Mouse (Mus musculus) forebrain, embryonic 15.5 days (tissue): Measurements from ENCODE around the gene Taok3. TPM values are rescaled to one million over a fixed set of nuclear protein-coding genes. Genes with fewer than 3 reads are reported as not detected.

ENCODE experiments used
- ATAC-seq: fragments of 200-750 bp; cut with Nextera tagmentation; replicated peaks from 2 replicates; pipeline ENCODE4 v1.8.0; 2017; ENCODE audit warnings: mild to moderate bottlenecking, moderate TSS enrichment, moderate library complexity
- H3K27ac ChIP-seq: fragments of 300-500 bp; sonication (generic); replicated peaks from 2 replicates; pipeline ENCODE4 v1.5.1; 2015; ENCODE audit warnings: mild to moderate bottlenecking, inconsistent platforms
- H3K27me3 ChIP-seq: fragments of 300-500 bp; sonication (generic); 2 replicates; pipeline ENCODE4 v1.6.1; 2015; ENCODE audit warnings: inconsistent platforms
- H3K36me3 ChIP-seq: fragments of 300-500 bp; sonication (generic); 2 replicates; pipeline ENCODE4 v1.6.1; 2015; ENCODE audit warnings: mild to moderate bottlenecking, inconsistent platforms
- H3K4me1 ChIP-seq: fragments of 300-500 bp; sonication (generic); 2 replicates; pipeline ENCODE4 v1.6.1; 2015; ENCODE audit warnings: inconsistent platforms
- H3K4me2 ChIP-seq: fragments of 300-500 bp; sonication (generic); replicated peaks from 2 replicates; pipeline ENCODE4 v1.6.1; 2015; ENCODE audit warnings: mild to moderate bottlenecking, inconsistent platforms
- H3K4me3 ChIP-seq: fragments of 300-500 bp; sonication (generic); 2 replicates; pipeline ENCODE4 v1.5.1; 2015; ENCODE audit warnings: mild to moderate bottlenecking, inconsistent platforms
- H3K9ac ChIP-seq: fragments of 300-500 bp; sonication (generic); replicated peaks from 2 replicates; pipeline ENCODE4 v1.6.1; 2015; ENCODE audit warnings: mild to moderate bottlenecking, inconsistent platforms
- H3K9me3 ChIP-seq: fragments of 300-500 bp; sonication (generic); 2 replicates; pipeline ENCODE4 v1.6.1; 2016; ENCODE audit warnings: inconsistent platforms
- WGBS: fragments of 180-500 bp; shearing (Covaris S2); methylation state at CpG from one replicate; pipeline ENCODE4 v1.1.7; 2015; ENCODE audit warnings: mixed read lengths; 5-methylcytosine and 5-hydroxymethylcytosine counted together
- polyA plus RNA-seq: library from polyadenylated mRNA; unstranded; fragments of >200 nt; fragmentation: Nextera tagmentation; extraction: Ambion mirVana; gene quantifications from 2 replicates; pipeline ENCODE4 v1.2.1, GENCODE M21; 2015

Gene Taok3
- polyA plus RNA-seq, 1 experiment from 2014 or later = 51.7 TPM

DNA sequence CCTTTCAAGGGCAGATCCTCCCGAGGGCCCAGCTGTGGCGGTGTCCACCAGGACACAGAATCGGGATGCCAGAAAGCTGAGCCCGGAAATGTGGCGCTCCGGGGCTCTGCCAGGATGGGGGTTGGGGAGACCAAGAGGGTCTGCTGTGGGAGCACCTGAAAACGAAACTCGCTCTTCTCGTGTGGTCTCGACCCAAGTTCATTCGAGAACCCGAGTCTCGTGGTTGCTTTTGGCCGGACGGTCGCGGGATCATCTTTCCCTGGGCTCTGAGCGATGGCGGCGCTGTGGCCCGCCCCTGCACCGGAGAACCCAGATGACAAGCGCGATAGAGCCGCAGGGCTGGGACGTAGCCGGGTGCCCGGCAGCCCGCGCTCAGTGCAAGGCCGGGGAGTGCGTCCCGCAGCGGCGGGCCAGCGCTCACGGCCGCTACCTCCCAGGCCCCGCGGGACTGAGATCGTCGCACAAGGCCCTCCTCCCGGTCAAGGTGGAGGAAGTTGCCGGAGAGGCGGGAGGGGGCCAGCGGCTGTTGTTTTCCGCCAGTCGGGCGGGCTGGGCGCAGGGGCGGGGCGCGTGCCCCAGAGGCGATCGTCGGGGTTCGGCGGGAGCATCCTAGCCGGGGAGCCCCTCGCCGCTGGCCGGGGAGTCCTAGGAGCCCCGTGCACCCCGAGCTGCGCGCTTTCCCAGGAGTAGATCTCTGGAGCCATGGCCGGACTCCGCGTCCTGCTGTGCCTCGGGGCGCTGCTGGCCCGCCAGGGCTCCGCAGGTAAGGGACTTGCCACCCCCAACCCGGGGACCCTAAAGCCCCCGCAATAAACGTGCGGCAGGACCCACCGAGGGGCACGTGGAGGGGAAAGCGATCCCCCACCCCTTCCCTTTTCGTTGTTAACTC is 199.1 kb downstream of the Taok3 start, which contains the start of gene Vsig10:
TSS of gene Vsig10 (plus strand) at position 343 of the 889 bp plus-strand sequence.
- Histone ChIP-seq H3K27me3 (peaks cover 5% of the 10 kb centered on the region; the same call in 1 of the 2 replicates), H3K9me3 (no peaks in the 10 kb centered on the region), H3K4me1 (peaks cover 26% of the 10 kb centered on the region), H3K9ac (peak within 1 kb of the TSS; percentile 66), H3K36me3 (no peaks in the 10 kb centered on the region), H3K4me3 (peak within 1 kb of the TSS; percentile 56), H3K4me2 (peak within 1 kb of the TSS; percentile 100), H3K27ac (no peak within 1 kb of the TSS)
- WGBS = under 1% methylated on average over 79 of the region's 81 CpGs
- ATAC-seq = peak; percentile 81

GRCm38 (mm10) chr5:117323751-117324150 is 203.8 kb downstream of the Taok3 start:
- Histone ChIP-seq H3K27ac (no peak overlapping the region), H3K4me3 (no peak overlapping the region), H3K27me3 (peaks cover 5% of the 10 kb centered on the region; the same call in 1 of the 2 replicates), H3K9ac (no peak overlapping the region), H3K4me1 (peaks cover 13% of the 10 kb centered on the region), H3K36me3 (no peaks in the 10 kb centered on the region), H3K9me3 (no peaks in the 10 kb centered on the region), H3K4me2 (no peak overlapping the region)
- no peak for ATAC-seq
- 83% methylated on average over 9 of the region's 9 CpGs for WGBS

Other genes with a start within 250 kb of the Taok3 start
- 94.0 and 99.1 TPM in 2 replicates for gene Suds3, start 4.0 kb upstream of the Taok3 start, polyA plus RNA-seq
- 1,178 and 1,180 TPM in 2 replicates for gene Pebp1, start 167.5 kb downstream of the Taok3 start, polyA plus RNA-seq
- 1.4 and 1.7 TPM in 2 replicates for gene Vsig10, start 199.0 kb downstream of the Taok3 start, polyA plus RNA-seq
- gene Wsb2, start 237.2 kb downstream of the Taok3 start, polyA plus RNA-seq = 196 and 213 TPM in 2 replicates